Mouse (Mus musculus) heart, embryonic 15.5 days (tissue): ENCODE data around the gene Cep112. TPM values are rescaled to one million over a fixed set of nuclear protein-coding genes. Genes with fewer than 3 reads are reported as not detected.

Experiments used
- ATAC-seq: fragments of 200-750 bp; cut with Nextera tagmentation; replicated peaks from 2 replicates; pipeline ENCODE4 v1.8.0; 2017; ENCODE audit warnings: low read depth, moderate TSS enrichment; ENCODE audit not compliant: insufficient number of reproducible peaks, insufficient read depth, low FRiP score
- H3K27ac ChIP-seq: fragments of 300-500 bp; sonication (generic); 2 replicates; pipeline ENCODE4 v1.5.1; 2015; ENCODE audit warnings: mild to moderate bottlenecking, inconsistent platforms
- H3K27me3 ChIP-seq: fragments of 300-500 bp; sonication (generic); 2 replicates; pipeline ENCODE4 v1.6.1; 2015; ENCODE audit warnings: inconsistent platforms
- H3K36me3 ChIP-seq: fragments of 300-500 bp; sonication (generic); 2 replicates; pipeline ENCODE4 v1.6.1; 2015; ENCODE audit warnings: mild to moderate bottlenecking, inconsistent platforms
- H3K4me1 ChIP-seq: fragments of 300-500 bp; sonication (generic); replicated peaks from 2 replicates; pipeline ENCODE4 v1.6.1; 2015; ENCODE audit warnings: inconsistent platforms
- H3K4me2 ChIP-seq: fragments of 300-500 bp; sonication (generic); 2 replicates; pipeline ENCODE4 v1.6.1; 2015; ENCODE audit warnings: inconsistent platforms, mild to moderate bottlenecking, moderate library complexity
- H3K4me3 ChIP-seq: fragments of 300-500 bp; sonication (generic); 2 replicates; pipeline ENCODE4 v1.5.1; 2015; ENCODE audit warnings: mild to moderate bottlenecking, inconsistent platforms
- H3K9ac ChIP-seq: fragments of 300-500 bp; sonication (generic); 2 replicates; pipeline ENCODE4 v1.6.1; 2015; ENCODE audit warnings: mild to moderate bottlenecking, inconsistent platforms
- H3K9me3 ChIP-seq: fragments of 300-500 bp; sonication (generic); replicated peaks from 2 replicates; pipeline ENCODE4 v1.6.1; 2016; ENCODE audit warnings: inconsistent platforms
- WGBS: fragments of 180-500 bp; shearing (Covaris S2); methylation state at CpG from one replicate; pipeline ENCODE4 v1.1.7; 2015; ENCODE audit warnings: mixed read lengths; 5-methylcytosine and 5-hydroxymethylcytosine counted together
- polyA plus RNA-seq: library from polyadenylated mRNA; unstranded; fragments of >200 nt; fragmentation: Nextera tagmentation; extraction: Ambion mirVana; gene quantifications from 2 replicates; pipeline ENCODE4 v1.2.1, GENCODE M21; 2015

The Cep112 gene
- polyA plus RNA-seq, 1 experiment from 2014 or later, result 10.2 TPM

- no peak for ATAC-seq
- Histone ChIP-seq H3K27me3 (peaks cover 6% of the 10 kb centered on the region), H3K4me2 (no peak overlapping the region), H3K4me3 (no peak overlapping the region), H3K4me1 (peaks cover 2% of the 10 kb centered on the region), H3K9me3 (no peaks in the 10 kb centered on the region), H3K9ac (no peak overlapping the region), H3K27ac (no peak overlapping the region), H3K36me3 (no peaks in the 10 kb centered on the region)
- WGBS, result 72% methylated on average over 10 of the region's 10 CpGs
Measured at GRCm38 (mm10) chr11:108900718-108901488, 475.9 kb downstream of the Cep112 start.

GRCm38 (mm10) chr11:108901670-108902069 is 476.7 kb downstream of the Cep112 start:
- no peak overlapping the region for H3K4me3 ChIP-seq
- no peaks in the 10 kb centered on the region for H3K36me3 ChIP-seq
- H3K27me3 ChIP-seq, result peaks cover 5% of the 10 kb centered on the region; the same call in 1 of the 2 replicates
- H3K4me2 ChIP-seq, result no peak overlapping the region
- WGBS, result 76% methylated on average over 7 of the region's 7 CpGs
- ATAC-seq, result no peak
- peaks cover 2% of the 10 kb centered on the region for H3K4me1 ChIP-seq
- no peak overlapping the region for H3K9ac ChIP-seq
- H3K27ac ChIP-seq, result no peak overlapping the region
- no peaks in the 10 kb centered on the region for H3K9me3 ChIP-seq

- WGBS, result 74% methylated on average over 4 of the region's 4 CpGs
- no peak overlapping the region for H3K4me3 ChIP-seq
- H3K27ac ChIP-seq, result no peak overlapping the region
- ATAC-seq, result no peak
- H3K27me3 ChIP-seq, result peaks cover 2% of the 10 kb centered on the region; the same call in 1 of the 2 replicates
- H3K4me1 ChIP-seq, result peaks cover 2% of the 10 kb centered on the region
- no peak overlapping the region for H3K4me2 ChIP-seq
- H3K9ac ChIP-seq, result no peak overlapping the region
- H3K9me3 ChIP-seq, result no peaks in the 10 kb centered on the region
- H3K36me3 ChIP-seq, result no peaks in the 10 kb centered on the region
Measured at GRCm38 (mm10) chr11:108902303-108902702, 477.3 kb downstream of the Cep112 start.

- Histone ChIP-seq H3K27ac (no peak overlapping the region), H3K4me1 (peaks cover 14% of the 10 kb centered on the region), H3K4me2 (no peak overlapping the region), H3K27me3 (peaks cover 25% of the 10 kb centered on the region), H3K9me3 (no peaks in the 10 kb centered on the region), H3K9ac (no peak overlapping the region), H3K36me3 (no peaks in the 10 kb centered on the region), H3K4me3 (no peak overlapping the region)
- WGBS, result 53% methylated on average over 7 of the region's 7 CpGs
- no peak for ATAC-seq
Measured at GRCm38 (mm10) chr11:108906590-108907254, 481.7 kb downstream of the Cep112 start.

GRCm38 (mm10) chr11:108909396-108910195 is 484.6 kb downstream of the Cep112 start:
- peak overlapping the region; percentile 64 for H3K4me2 ChIP-seq
- H3K4me3 ChIP-seq, result peak overlapping the region; percentile 36
- ATAC-seq, result no peak
- no peaks in the 10 kb centered on the region for H3K36me3 ChIP-seq
- peaks cover 25% of the 10 kb centered on the region for H3K27me3 ChIP-seq
- no peak overlapping the region; the same call in 1 of the 2 replicates for H3K9ac ChIP-seq
- 7% methylated on average over 24 of the region's 24 CpGs for WGBS
- no peaks in the 10 kb centered on the region for H3K9me3 ChIP-seq
- H3K27ac ChIP-seq, result no peak overlapping the region
- peaks cover 14% of the 10 kb centered on the region for H3K4me1 ChIP-seq

Other genes with a start within 250 kb of the Cep112 start
- 0.48 and 3.9 TPM in 2 replicates for gene Apoh, start 81.8 kb upstream of the Cep112 start, polyA plus RNA-seq
- 13.7 and 16.4 TPM in 2 replicates for gene Prkca, start 81.3 kb upstream of the Cep112 start, polyA plus RNA-seq